Mouse (Mus musculus): ENCODE data around the gene Snrpd2. TPM values are rescaled to one million over a fixed set of nuclear protein-coding genes. Genes with fewer than 3 reads are reported as not detected.
A peak's percentile ranks its signal among the peaks of the same experiment; 100 is the strongest.

The Snrpd2 gene
- polyA plus RNA-seq, 1 experiment from 2014 or later, result 126 TPM

DNA sequence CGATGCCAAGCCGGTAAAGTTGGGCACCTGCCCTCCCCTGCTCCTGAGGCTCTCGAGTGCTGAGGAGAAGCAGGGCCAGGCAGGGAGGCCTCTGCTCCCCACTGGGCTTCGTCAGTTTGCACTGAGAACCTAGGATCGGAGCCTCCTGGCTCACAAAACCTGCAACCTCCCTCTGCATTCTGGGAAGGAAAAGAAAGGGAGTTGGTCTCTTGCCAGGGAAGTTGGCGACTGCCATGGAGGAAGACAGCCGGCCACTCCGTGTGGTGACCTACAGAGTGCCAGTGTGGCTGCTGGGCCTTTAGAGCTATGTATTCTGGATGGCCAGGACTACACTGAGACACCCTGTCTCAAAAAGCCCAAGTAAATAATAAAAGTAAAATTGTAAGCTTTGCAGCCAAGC, 5.3 kb downstream of the Snrpd2 start:
- peaks cover 32% of the 10 kb centered on the region for H3K4me1 ChIP-seq (replicated peaks)
- no peaks in the 10 kb centered on the region for H3K9me3 ChIP-seq
- H3K27ac ChIP-seq, result no peak overlapping the region
- no peak for ATAC-seq
- H3K4me2 ChIP-seq (replicated peaks), result no peak overlapping the region
- H3K27me3 ChIP-seq, result peaks cover 13% of the 10 kb centered on the region
- no peak overlapping the region for H3K9ac ChIP-seq (replicated peaks)
- H3K36me3 ChIP-seq, result peaks cover 47% of the 10 kb centered on the region
- H3K4me3 ChIP-seq (replicated peaks), result no peak overlapping the region
- WGBS, result 83% methylated on average over 8 of the region's 8 CpGs

DNA sequence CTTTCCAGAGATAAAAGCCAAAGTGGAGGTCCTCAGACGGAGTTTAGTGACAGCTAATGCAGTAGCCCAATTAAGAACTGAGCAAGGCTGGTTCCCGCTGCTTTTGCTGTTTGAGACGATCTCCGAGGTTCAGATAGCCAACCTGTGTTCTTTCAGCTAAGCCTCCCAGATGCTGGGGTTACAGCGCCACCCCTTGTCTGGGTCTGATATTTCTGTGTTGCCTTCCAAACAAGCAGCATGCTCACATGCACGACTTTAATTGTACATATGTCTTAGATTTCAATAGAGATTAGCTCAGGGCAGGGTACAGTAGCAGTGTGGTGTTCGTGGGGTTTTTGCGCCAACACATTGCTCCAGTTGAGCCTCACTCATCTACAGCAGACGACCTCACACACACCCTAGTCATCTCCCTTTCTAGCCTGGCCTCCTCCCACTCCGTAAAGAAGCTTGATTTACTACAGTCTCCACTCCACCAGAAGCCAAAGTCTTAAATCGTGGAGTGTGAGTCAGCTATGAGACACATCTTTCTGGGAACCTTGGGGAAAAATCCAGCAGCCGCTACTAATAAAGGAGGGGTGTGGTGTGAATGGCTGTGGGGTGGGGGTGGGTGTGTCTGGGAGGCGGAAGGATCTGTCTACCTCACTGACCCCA, 6.4 kb downstream of the Snrpd2 start:
- H3K36me3 ChIP-seq, result peaks cover 47% of the 10 kb centered on the region
- ATAC-seq, result no peak
- H3K27ac ChIP-seq, result no peak overlapping the region
- peaks cover 24% of the 10 kb centered on the region for H3K27me3 ChIP-seq
- no peak overlapping the region for H3K9ac ChIP-seq (replicated peaks)
- peaks cover 29% of the 10 kb centered on the region for H3K4me1 ChIP-seq (replicated peaks)
- H3K4me3 ChIP-seq (replicated peaks), result no peak overlapping the region
- H3K4me2 ChIP-seq (replicated peaks), result no peak overlapping the region
- no peaks in the 10 kb centered on the region for H3K9me3 ChIP-seq
- 66% methylated on average over 13 of the region's 13 CpGs for WGBS

DNA sequence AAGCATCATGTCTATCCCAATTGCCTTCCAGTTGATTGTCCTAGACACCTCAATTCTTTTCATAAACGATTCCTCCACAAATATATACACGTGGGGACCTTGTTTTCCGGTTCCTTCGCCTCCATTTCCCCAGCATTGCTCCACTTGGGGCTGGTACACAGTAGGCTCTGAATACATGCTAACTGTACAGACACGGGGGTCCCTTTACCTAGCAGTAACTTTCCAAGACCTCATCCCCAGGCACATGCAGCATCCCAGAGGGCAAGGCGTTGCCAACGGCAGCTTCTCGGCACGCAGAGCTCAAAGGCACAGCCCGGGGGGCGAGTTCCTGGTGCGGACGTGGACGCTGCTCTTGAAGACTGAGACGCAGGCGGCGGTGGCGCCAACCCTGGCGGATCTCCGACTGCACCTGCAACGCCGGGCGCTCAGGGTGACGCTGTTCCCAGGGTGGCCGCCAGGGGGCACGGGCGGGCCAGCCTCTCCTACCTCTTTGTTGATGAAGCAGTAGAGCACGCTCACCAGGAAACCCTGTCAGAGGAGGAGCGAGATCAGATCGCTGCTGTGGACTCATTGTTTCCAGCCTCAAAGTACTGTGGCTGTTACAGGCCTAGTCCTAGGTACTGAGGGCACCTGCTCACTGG, 7.8 kb downstream of the Snrpd2 start:
- H3K27ac ChIP-seq, result peak overlapping the region; percentile 80
- H3K36me3 ChIP-seq, result peaks cover 34% of the 10 kb centered on the region
- H3K9me3 ChIP-seq, result no peaks in the 10 kb centered on the region
- H3K4me1 ChIP-seq (replicated peaks), result peaks cover 25% of the 10 kb centered on the region
- peaks cover 25% of the 10 kb centered on the region for H3K27me3 ChIP-seq
- peak overlapping the region; percentile 49 for H3K4me2 ChIP-seq (replicated peaks)
- peak overlapping the region; percentile 17 for H3K4me3 ChIP-seq (replicated peaks)
- 6% methylated on average over 30 of the region's 30 CpGs for whole genome bisulfite sequencing
- peak overlapping the region; percentile 60 for H3K9ac ChIP-seq (replicated peaks)
- peak; percentile 82 for ATAC-seq

DNA sequence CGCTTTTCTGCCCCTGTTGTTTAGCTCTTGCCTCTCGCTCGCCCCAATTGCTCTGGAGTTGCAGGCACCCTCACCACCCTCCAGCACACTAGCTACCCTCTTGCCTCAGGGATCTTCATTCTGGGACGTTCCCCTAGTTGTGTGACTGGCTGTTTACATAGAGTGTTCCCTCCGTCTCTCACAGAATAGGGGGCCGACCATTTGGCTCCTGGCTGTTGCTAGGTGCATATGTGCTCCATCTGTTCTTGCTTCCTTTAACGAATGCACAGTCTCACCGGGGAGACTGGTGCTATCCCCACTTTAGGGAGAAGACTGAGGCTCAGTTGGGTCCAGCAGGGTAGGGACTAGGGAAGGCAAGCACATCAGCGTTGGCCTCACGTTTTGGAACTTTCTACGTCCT, 9.1 kb downstream of the Snrpd2 start:
- H3K4me3 ChIP-seq (replicated peaks), result no peak overlapping the region

DNA sequence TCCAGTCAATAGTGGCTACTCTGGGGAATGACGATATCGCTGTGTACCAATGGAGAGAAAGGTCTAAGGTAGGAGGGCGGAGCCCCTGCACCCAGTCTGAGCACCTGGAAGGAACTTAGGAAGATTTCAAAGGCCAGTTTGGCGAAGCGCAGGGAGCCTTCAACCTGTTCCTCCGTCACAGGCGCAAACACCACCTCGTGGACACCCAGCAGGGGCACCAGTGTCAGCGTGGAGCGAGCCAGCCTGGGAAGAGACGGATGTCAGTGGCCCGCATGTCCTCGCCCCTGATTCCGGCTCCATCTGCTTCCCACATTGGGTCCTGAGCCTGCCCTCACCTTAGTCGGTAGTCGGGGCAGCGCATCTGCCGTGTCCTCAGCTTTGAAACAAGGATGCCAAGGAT, 9.9 kb downstream of the Snrpd2 start:
- H3K9ac ChIP-seq (replicated peaks), result no peak overlapping the region; the same call in 1 of the 2 replicates

More for the DNA sequence above, 9.1 kb downstream of the Snrpd2 start:
- no peaks in the 10 kb centered on the region for H3K9me3 ChIP-seq
- H3K4me1 ChIP-seq (replicated peaks), result peaks cover 25% of the 10 kb centered on the region
- 69% methylated on average over 11 of the region's 11 CpGs for WGBS
- no peak overlapping the region for H3K4me2 ChIP-seq (replicated peaks)
- no peak overlapping the region for H3K27ac ChIP-seq
- peaks cover 35% of the 10 kb centered on the region for H3K27me3 ChIP-seq
- peaks cover 21% of the 10 kb centered on the region for H3K36me3 ChIP-seq
- no peak for ATAC-seq
- H3K9ac ChIP-seq (replicated peaks), result no peak overlapping the region

DNA sequence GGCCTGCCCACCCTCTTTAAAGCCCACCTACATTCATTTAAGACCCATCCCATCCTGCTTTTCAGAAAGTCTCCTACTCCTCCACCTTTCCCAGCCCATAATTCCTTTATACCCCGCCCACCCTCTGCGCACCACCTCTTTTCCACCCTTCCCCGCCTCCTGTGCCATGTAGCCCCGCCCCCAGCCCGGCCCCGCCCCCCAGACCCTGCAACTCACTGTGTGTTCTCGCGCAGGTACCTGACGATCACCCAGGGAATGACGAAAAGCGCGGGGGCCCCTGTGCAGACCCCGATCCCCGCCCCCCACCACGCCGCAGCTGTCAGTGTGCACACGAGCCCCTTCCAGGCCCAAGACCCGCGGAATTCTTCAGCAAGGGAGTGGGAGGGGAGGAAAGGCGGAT, 10.6 kb downstream of the Snrpd2 start:
- Histone ChIP-seq H3K27ac (no peak overlapping the region), H3K27me3 (peaks cover 50% of the 10 kb centered on the region), H3K9ac (replicated peaks) (peak overlapping the region; percentile 52; the same call in 1 of the 2 replicates), H3K4me3 (replicated peaks) (peak overlapping the region; percentile 36), H3K36me3 (peaks cover 9% of the 10 kb centered on the region), H3K9me3 (no peaks in the 10 kb centered on the region), H3K4me2 (replicated peaks) (peak overlapping the region; percentile 57), H3K4me1 (replicated peaks) (peaks cover 39% of the 10 kb centered on the region)
- WGBS, result 1% methylated on average over 20 of the region's 20 CpGs
- ATAC-seq, result peak; percentile 7; the same call in 1 of the 2 replicates

More for the DNA sequence above, 9.9 kb downstream of the Snrpd2 start:
- Histone ChIP-seq H3K27ac (no peak overlapping the region), H3K27me3 (peaks cover 43% of the 10 kb centered on the region), H3K4me1 (replicated peaks) (peaks cover 32% of the 10 kb centered on the region), H3K4me3 (replicated peaks) (no peak overlapping the region), H3K4me2 (replicated peaks) (peak overlapping the region; percentile 57), H3K9me3 (no peaks in the 10 kb centered on the region), H3K36me3 (peaks cover 15% of the 10 kb centered on the region)
- 16% methylated on average over 18 of the region's 18 CpGs for WGBS
- no peak for ATAC-seq

DNA sequence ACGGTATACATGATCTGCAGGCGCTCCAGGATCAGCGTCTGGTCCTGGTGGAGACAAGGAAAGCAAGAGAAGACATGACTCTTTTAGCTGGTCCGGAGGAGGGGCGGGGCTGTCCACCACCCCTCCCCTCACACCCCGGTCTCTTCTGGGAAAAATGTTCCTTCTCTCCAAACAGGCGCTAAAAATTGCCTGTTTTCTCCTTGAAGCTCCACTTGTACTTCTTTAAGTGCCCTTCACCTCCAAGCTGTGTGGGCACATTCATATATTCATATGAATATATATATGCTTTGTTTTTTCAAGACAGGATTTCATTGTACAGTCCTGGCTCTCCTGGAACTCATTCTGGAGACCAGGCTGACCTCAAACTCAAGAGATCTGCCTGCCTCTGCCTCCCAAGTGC, 13.4 kb downstream of the Snrpd2 start:
- 89% methylated on average over 7 of the region's 7 CpGs for WGBS
- no peak overlapping the region for H3K4me2 ChIP-seq (replicated peaks)
- H3K9ac ChIP-seq (replicated peaks), result no peak overlapping the region
- H3K4me1 ChIP-seq (replicated peaks), result peaks cover 37% of the 10 kb centered on the region
- no peak overlapping the region for H3K27ac ChIP-seq
- H3K36me3 ChIP-seq, result no peaks in the 10 kb centered on the region
- H3K4me3 ChIP-seq (replicated peaks), result no peak overlapping the region
- H3K9me3 ChIP-seq, result no peaks in the 10 kb centered on the region
- ATAC-seq, result no peak
- peaks cover 52% of the 10 kb centered on the region for H3K27me3 ChIP-seq

DNA sequence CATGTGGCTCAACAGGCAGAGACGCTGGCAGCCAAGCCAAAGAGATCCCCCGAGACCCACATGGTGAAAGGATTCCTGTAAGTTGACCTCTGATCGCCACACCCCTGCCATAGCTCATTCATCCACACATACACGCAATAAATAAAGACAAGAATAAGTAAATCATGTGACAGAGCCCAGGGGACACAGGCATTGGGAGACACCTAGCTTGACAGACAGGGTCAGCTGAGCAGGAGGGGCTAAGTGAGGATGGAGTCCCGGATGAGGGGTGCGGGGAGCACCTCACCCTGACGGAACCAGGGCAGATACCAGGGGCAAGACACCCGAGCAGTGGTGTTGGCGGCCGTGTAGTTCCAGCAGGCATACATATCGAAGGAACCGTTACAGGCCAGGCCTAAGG, 14.2 kb downstream of the Snrpd2 start:
- Histone ChIP-seq H3K9me3 (no peaks in the 10 kb centered on the region), H3K4me3 (replicated peaks) (no peak overlapping the region), H3K36me3 (no peaks in the 10 kb centered on the region), H3K9ac (replicated peaks) (no peak overlapping the region), H3K27me3 (peaks cover 48% of the 10 kb centered on the region), H3K4me1 (replicated peaks) (peaks cover 36% of the 10 kb centered on the region), H3K4me2 (replicated peaks) (no peak overlapping the region), H3K27ac (no peak overlapping the region)
- ATAC-seq, result no peak
- 26% methylated on average over 12 of the region's 12 CpGs for WGBS

DNA sequence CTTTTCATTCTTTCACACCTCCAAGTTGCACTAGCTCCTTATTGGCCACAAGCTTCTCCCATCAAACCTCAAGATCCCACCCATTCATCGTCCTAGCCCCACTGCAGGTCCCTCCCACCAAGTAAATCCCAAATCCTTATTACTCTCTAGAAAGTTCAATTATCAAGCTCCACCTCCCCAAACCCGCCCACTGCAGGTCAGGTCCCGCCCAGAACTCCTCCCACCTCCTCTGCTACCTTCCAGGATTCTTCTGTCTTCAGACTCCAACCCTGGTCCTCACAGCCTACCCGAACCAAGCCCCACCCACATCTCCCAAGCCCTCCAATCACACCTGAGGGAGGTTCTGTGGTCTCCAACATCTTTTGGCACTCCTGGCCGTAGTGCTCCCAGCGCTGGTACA, 14.7 kb downstream of the Snrpd2 start:
- peak overlapping the region; percentile 25; the same call in 1 of the 2 replicates for H3K4me2 ChIP-seq (replicated peaks)
- peaks cover 36% of the 10 kb centered on the region for H3K4me1 ChIP-seq (replicated peaks)
- no peaks in the 10 kb centered on the region for H3K9me3 ChIP-seq
- H3K27me3 ChIP-seq, result peaks cover 45% of the 10 kb centered on the region
- ATAC-seq, result no peak
- H3K4me3 ChIP-seq (replicated peaks), result no peak overlapping the region
- H3K36me3 ChIP-seq, result no peaks in the 10 kb centered on the region
- 4% methylated on average over 6 of the region's 6 CpGs for WGBS
- no peak overlapping the region for H3K9ac ChIP-seq (replicated peaks)
- no peak overlapping the region for H3K27ac ChIP-seq

DNA sequence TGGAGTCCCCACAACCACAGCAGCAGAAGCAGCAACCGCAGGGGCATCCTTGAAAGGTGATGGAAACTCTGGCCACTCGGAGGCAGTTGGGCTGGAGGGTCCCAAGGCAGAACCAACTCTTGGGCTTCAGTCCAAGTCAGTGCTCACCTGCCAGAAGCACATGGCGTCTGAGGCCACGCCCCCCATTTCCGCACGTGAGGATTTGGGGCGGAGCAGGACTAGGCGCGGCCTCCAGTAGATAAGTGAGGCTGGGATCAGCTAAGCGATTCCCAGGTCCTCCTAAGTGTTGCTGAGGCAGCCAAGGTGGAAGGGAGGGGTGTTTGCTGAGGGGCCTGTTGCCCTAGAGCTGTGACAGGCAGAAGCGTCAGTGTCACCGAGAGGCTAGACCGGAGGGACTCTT, 15.5 kb downstream of the Snrpd2 start:
- peak overlapping the region; percentile 6; the same call in 1 of the 2 replicates for H3K4me3 ChIP-seq (replicated peaks)
- peaks cover 37% of the 10 kb centered on the region for H3K27me3 ChIP-seq

DNA sequence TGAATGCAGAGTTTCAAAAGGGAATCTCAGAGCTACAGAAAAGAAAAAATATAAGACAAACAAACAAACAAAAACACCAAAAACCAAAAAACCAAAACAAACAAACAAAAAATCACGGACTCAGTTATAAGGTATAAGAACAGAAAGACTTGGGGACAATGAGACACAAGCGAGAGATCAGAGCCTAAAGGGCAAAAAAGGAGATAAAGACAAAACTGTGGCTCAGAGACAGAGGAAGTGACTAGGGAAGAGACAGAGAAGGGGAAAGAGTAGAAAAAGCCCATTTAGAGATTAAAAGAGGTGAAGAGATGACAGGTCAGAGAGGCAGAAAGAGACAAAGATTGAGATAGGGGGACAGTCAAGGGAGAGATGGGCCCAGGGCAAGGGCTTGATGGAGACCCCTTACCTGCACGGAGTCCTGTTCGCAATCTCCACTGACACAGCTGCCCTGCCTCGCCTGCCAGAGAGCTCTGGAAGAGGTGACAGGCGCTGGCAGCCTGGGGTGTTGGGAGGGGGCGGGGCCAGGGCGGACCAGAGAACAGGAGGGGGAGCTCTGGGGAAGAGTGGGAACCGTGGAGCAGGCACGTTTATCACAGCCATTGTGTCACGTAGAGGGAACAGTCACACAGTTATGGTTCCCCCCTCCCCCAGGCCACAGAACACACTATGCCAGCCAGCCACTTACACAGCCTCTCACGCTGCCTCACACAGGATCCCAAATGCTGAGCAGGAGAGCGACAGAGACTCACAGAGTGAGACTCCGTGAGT, 16.3 kb downstream of the Snrpd2 start, which contains the start of gene Gipr:
Gipr (minus strand) TSS at position 472 of the 768 bp plus-strand sequence.
- no peaks in the 10 kb centered on the region for H3K36me3 ChIP-seq
- WGBS, result 10% methylated on average over 14 of the region's 14 CpGs
- H3K27me3 ChIP-seq, result peaks cover 29% of the 10 kb centered on the region
- H3K4me1 ChIP-seq (replicated peaks), result peaks cover 34% of the 10 kb centered on the region
- peak within 1 kb of the TSS; percentile 16 for H3K4me3 ChIP-seq (replicated peaks)
- H3K9me3 ChIP-seq, result no peaks in the 10 kb centered on the region
- peak within 1 kb of the TSS; percentile 36; the same call in 1 of the 2 replicates for H3K9ac ChIP-seq (replicated peaks)
- peak; percentile 55 for ATAC-seq
- no peak within 1 kb of the TSS; the same call in 1 of the 2 replicates for H3K27ac ChIP-seq
- H3K4me2 ChIP-seq (replicated peaks), result peak within 1 kb of the TSS; percentile 39

More for the DNA sequence above, 15.5 kb downstream of the Snrpd2 start:
- no peak overlapping the region for H3K27ac ChIP-seq
- H3K4me1 ChIP-seq (replicated peaks), result peaks cover 35% of the 10 kb centered on the region
- no peaks in the 10 kb centered on the region for H3K36me3 ChIP-seq
- H3K4me2 ChIP-seq (replicated peaks), result peak overlapping the region; percentile 25
- no peak overlapping the region for H3K9ac ChIP-seq (replicated peaks)
- no peaks in the 10 kb centered on the region for H3K9me3 ChIP-seq
- 2% methylated on average over 13 of the region's 13 CpGs for WGBS
- ATAC-seq, result no peak

DNA sequence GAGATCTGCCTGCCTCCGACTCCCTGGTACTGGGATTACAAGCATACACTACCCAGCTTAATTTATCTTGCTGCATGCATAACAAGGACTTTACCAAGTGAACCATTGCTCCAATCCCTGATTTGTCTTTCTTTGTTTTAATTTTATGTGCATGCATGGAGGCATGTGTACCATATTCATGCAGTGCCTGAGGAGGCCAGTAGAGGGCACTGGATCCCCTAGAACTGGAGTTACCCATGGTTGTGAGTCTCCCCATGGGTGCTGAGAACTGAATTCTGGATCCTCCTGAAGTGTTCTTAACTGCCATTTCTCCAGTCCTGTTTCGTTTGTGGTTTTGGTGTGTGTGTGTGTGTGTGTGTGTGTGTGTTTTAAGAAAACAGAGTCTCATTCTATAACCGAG, 17.5 kb downstream of the Snrpd2 start:
- no peak for ATAC-seq
- H3K27me3 ChIP-seq, result peaks cover 27% of the 10 kb centered on the region
- no peak overlapping the region for H3K4me3 ChIP-seq (replicated peaks)
- H3K36me3 ChIP-seq, result no peaks in the 10 kb centered on the region
- no peaks in the 10 kb centered on the region for H3K9me3 ChIP-seq
- H3K4me2 ChIP-seq (replicated peaks), result no peak overlapping the region
- WGBS, result 96% methylated on average over 3 of the region's 3 CpGs
- H3K4me1 ChIP-seq (replicated peaks), result peaks cover 40% of the 10 kb centered on the region
- no peak overlapping the region for H3K9ac ChIP-seq (replicated peaks)
- H3K27ac ChIP-seq, result no peak overlapping the region

All from midbrain, embryonic 13.5 days (tissue).